Mouse (Mus musculus) cerebellum, adult 2 months (tissue): ENCODE data around the gene Phc2.

Source experiments
- CTCF ChIP-seq: fragments of 200-500 bp; IDR thresholded peaks from 2 replicates; pipeline ENCODE4 v1.5.1; 2011; ENCODE audit warnings: low read depth, mild to moderate bottlenecking, control low read depth, low read length, moderate library complexity, borderline replicate concordance; ENCODE audit not compliant: insufficient read depth
- POLR2A ChIP-seq: fragments of 200-500 bp; IDR thresholded peaks from 2 replicates; pipeline ENCODE4 v1.6.1; 2011; ENCODE audit warnings: low read length, control low read depth, borderline replicate concordance; ENCODE audit not compliant: insufficient read depth

DNA sequence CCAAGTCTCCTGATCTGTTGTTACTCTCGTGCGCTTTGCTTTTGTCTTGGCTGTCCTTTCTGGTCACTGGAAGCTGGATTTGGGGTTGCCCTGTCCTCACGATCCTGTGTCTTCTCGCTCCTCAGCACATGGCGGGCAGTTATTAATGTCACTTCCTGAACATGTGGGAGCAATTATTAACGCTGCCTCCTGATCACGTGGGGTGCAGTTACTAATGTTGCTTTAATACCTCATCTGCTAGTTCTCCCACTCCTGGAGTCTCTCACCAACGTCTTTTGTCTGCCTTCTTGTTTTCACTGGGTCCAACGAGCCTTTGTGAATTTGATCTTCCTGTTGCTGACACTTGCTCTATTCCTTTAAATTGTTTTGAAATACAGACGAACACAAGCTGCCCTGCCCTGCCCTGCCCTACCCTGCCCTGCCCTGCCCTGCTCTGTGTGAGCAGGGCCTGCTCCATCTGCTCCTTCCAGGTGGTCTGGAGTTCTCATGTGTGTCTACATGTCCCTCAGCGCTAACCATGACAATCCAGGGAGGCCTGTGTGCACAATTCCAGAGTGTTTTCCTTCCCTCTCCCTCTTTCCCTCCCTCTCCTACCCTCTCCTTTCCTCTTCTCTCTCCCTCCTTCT is 16.2 kb downstream of the Phc2 start:
- TF ChIP-seq CTCF (no peak), POLR2A (no peak)
